Mouse (Mus musculus) hindbrain, embryonic 12.5 days (tissue): ENCODE measurements around the gene Pomp. TPM values are rescaled to one million over a fixed set of nuclear protein-coding genes. Genes with fewer than 3 reads are reported as not detected.

ENCODE experiments used
- ATAC-seq: fragments of 200-750 bp; cut with Nextera tagmentation; 2 replicates; pipeline ENCODE4 v1.8.0; 2017; ENCODE audit warnings: moderate TSS enrichment; ENCODE audit not compliant: low FRiP score
- H3K27ac ChIP-seq: fragments of 300-500 bp; sonication (generic); 2 replicates; pipeline ENCODE4 v1.5.1; 2016; ENCODE audit warnings: mild to moderate bottlenecking
- H3K27me3 ChIP-seq: fragments of 300-500 bp; sonication (generic); 2 replicates; pipeline ENCODE4 v1.6.1; 2016; ENCODE audit warnings: mild to moderate bottlenecking
- H3K36me3 ChIP-seq: fragments of 300-500 bp; sonication (generic); 2 replicates; pipeline ENCODE4 v1.6.1; 2016; ENCODE audit warnings: mild to moderate bottlenecking
- H3K4me1 ChIP-seq: fragments of 300-500 bp; sonication (generic); 2 replicates; pipeline ENCODE4 v1.6.1; 2016
- H3K4me2 ChIP-seq: fragments of 300-500 bp; sonication (generic); replicated peaks from 2 replicates; pipeline ENCODE4 v1.6.1; 2016; ENCODE audit warnings: mild to moderate bottlenecking
- H3K4me3 ChIP-seq: fragments of 300-500 bp; sonication (generic); 2 replicates; pipeline ENCODE4 v1.5.1; 2016; ENCODE audit warnings: mild to moderate bottlenecking
- H3K9ac ChIP-seq: fragments of 300-500 bp; sonication (generic); 2 replicates; pipeline ENCODE4 v1.6.1; 2016; ENCODE audit warnings: mild to moderate bottlenecking, moderate library complexity
- H3K9me3 ChIP-seq: fragments of 300-500 bp; sonication (generic); replicated peaks from 2 replicates; pipeline ENCODE4 v1.6.1; 2016; ENCODE audit warnings: mild to moderate bottlenecking
- WGBS: fragments of 180-500 bp; shearing (Covaris S2); methylation state at CpG from one replicate; pipeline ENCODE4 v1.1.7; 2016; 5-methylcytosine and 5-hydroxymethylcytosine counted together
- polyA plus RNA-seq: library from polyadenylated mRNA; unstranded; fragments of >200 nt; fragmentation: Nextera tagmentation; extraction: Ambion mirVana; gene quantifications from 2 replicates; pipeline ENCODE4 v1.2.1, GENCODE M21; 2016

The Pomp gene
- 469 and 476 TPM in 2 replicates for polyA plus RNA-seq

DNA sequence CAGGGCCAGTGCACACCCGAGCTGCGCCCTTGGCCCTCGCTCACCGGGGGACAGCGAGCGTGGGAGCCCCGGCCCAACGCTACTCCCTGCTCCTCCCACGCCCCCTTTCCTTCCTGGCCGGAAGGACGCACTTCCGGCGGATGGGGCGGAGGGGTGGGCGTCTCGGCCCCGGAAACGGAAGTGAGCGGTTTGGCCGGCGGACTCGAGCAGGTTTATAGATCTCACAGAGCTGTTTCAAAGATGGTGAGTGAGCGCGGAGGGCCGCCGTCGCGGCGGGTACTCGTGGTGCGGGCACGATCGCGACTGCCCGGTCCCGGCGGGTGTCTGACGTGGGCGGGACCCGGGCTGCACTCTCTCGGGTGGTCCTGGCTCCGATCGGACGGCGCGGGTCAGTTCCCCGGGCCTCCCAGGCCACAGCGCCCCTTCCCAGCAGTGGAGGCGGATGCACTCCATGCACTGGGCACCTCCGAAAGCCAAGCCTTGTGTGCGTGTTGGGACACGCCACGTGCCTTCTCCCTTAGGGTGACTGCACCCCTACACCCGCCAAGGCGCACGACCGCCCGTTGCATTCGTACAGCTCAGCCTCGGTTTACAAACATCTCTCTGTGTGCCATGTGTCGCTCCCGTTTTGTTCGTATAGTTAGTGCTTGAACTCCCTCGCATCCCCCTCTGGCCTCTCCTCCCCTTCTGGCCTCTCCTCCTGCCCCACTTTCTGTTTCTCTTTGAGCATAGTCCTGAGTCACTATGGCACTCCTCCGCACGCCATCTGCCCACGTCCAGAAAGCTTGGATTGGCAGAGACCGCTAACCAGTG is at the start of gene Pomp:
Gene Pomp (plus strand): TSS at position 13 of the 813 bp plus-strand sequence.
- H3K4me1 ChIP-seq, result peaks cover 11% of the 10 kb centered on the region
- no peaks in the 10 kb centered on the region for H3K27me3 ChIP-seq
- H3K9me3 ChIP-seq, result no peaks in the 10 kb centered on the region
- H3K9ac ChIP-seq, result peak within 1 kb of the TSS; percentile 89
- WGBS, result under 1% methylated on average over 63 of the region's 68 CpGs
- peak; percentile 94 for ATAC-seq
- H3K36me3 ChIP-seq, result peaks cover 34% of the 10 kb centered on the region
- peak within 1 kb of the TSS; percentile 98 for H3K4me3 ChIP-seq
- H3K4me2 ChIP-seq, result peak within 1 kb of the TSS; percentile 94
- H3K27ac ChIP-seq, result peak within 1 kb of the TSS; percentile 72

- H3K9me3 ChIP-seq, result no peaks in the 10 kb centered on the region
- H3K4me1 ChIP-seq, result no peaks in the 10 kb centered on the region
- no peak overlapping the region for H3K27ac ChIP-seq
- H3K27me3 ChIP-seq, result no peaks in the 10 kb centered on the region
- 74% methylated on average over 13 of the region's 13 CpGs for WGBS
- no peak for ATAC-seq
- no peak overlapping the region for H3K9ac ChIP-seq
- H3K4me2 ChIP-seq, result no peak overlapping the region
- no peaks in the 10 kb centered on the region for H3K36me3 ChIP-seq
- H3K4me3 ChIP-seq, result no peak overlapping the region
Observed at GRCm38 (mm10) chr5:147812255-147813040, 47.8 kb upstream of the Pomp start.

- WGBS, result 78% methylated on average over 13 of the region's 13 CpGs
- no peak overlapping the region for H3K9ac ChIP-seq
- no peaks in the 10 kb centered on the region for H3K4me1 ChIP-seq
- no peak overlapping the region for H3K27ac ChIP-seq
- H3K27me3 ChIP-seq, result no peaks in the 10 kb centered on the region
- no peak for ATAC-seq
- H3K9me3 ChIP-seq, result peaks cover 7% of the 10 kb centered on the region; the same call in 1 of the 2 replicates
- H3K36me3 ChIP-seq, result no peaks in the 10 kb centered on the region
- no peak overlapping the region for H3K4me2 ChIP-seq
- no peak overlapping the region for H3K4me3 ChIP-seq
Observed at GRCm38 (mm10) chr5:147814971-147815370, 45.3 kb upstream of the Pomp start.

DNA sequence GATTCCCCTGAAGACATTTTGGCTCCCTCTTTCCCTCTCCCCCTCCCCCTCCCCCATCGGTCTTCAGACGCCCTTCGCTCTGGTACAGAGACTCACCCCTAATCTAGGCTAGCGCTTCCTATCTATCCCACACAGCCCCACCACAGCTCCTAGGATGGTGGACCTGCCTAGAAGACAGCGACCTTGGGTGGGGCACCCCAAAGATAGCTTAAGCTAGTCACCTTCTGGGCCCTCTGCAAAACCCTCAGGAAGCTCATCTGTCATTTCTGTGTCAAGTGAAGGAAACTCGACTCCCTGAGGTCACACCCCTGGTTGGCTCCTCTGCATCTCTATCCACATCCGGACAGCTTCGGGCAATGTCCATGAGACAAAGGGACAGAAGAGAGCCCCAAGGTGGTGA is 44.7 kb upstream of the Pomp start:
- 81% methylated on average over 8 of the region's 8 CpGs for WGBS
- H3K4me3 ChIP-seq, result no peak overlapping the region
- H3K27ac ChIP-seq, result no peak overlapping the region
- no peak for ATAC-seq
- peaks cover 7% of the 10 kb centered on the region; the same call in 1 of the 2 replicates for H3K9me3 ChIP-seq
- no peaks in the 10 kb centered on the region for H3K36me3 ChIP-seq
- H3K27me3 ChIP-seq, result no peaks in the 10 kb centered on the region
- no peak overlapping the region for H3K9ac ChIP-seq
- H3K4me2 ChIP-seq, result no peak overlapping the region
- H3K4me1 ChIP-seq, result no peaks in the 10 kb centered on the region

DNA sequence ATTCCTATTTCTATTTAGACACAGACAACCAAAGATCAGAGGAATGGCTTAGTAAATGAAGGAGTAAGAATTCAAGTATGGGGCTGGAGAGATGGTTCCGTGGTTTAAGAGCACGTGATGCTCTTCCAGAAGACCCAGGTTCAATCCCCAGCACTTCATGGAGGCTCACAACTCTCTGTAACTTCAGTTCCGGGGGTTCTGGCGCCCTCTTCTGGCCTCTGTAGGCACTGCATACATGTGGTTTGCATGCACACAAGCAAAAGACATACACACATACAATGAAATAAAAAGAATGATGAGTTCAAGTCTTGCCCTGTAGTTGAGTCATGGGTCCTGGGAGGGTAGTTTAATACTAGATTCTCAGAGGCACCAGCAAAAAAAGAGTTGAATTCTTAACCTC is 43.8 kb upstream of the Pomp start:
- H3K4me2 ChIP-seq, result no peak overlapping the region
- 67% methylated on average over 4 of the region's 4 CpGs for WGBS
- H3K4me3 ChIP-seq, result no peak overlapping the region
- H3K27ac ChIP-seq, result no peak overlapping the region
- no peak for ATAC-seq
- H3K36me3 ChIP-seq, result no peaks in the 10 kb centered on the region
- H3K4me1 ChIP-seq, result no peaks in the 10 kb centered on the region
- no peak overlapping the region for H3K9ac ChIP-seq
- H3K9me3 ChIP-seq, result peaks cover 7% of the 10 kb centered on the region; the same call in 1 of the 2 replicates
- H3K27me3 ChIP-seq, result no peaks in the 10 kb centered on the region

DNA sequence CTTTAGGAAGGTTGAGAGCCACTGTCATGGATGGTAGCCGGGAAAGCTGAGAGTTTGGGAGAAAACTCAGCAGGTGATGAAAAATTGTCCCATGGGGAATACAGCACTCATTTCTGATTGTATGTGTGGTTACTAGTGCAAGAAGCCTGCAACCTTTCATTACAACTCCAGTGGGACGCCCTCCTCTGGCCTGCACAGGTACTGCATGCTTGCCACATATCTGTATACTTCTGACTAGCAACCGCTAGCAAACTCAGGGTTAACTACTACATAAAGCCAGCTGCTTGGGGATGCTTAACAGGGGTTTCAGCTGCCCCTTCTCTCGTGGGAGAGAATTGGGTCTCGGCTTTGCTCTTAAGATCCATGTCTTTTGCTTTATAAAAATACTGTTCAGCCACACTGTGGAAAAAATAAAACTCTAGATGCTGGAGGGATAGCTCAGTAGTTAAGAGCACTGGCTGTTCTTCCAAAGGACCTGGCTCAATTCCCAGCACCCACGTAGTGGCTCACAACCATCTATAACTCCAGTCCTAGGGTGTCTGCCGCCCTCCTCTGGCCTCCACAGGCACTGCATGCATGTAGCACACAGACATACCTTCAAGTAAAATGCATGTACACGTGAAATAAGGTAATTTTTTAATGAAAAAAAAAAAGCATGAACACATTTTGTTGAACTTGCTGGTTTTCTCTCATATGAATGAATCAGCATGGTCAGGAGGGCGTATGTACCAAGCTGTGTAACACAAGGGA is 42.3 kb upstream of the Pomp start:
- ATAC-seq, result no peak
- no peaks in the 10 kb centered on the region for H3K4me1 ChIP-seq
- no peak overlapping the region for H3K4me2 ChIP-seq
- 94% methylated on average over 9 of the region's 9 CpGs for WGBS
- H3K27ac ChIP-seq, result no peak overlapping the region
- no peak overlapping the region for H3K9ac ChIP-seq
- H3K27me3 ChIP-seq, result no peaks in the 10 kb centered on the region
- no peak overlapping the region for H3K4me3 ChIP-seq
- H3K9me3 ChIP-seq, result peaks cover 7% of the 10 kb centered on the region; the same call in 1 of the 2 replicates
- no peaks in the 10 kb centered on the region for H3K36me3 ChIP-seq

- no peak for ATAC-seq
- WGBS, result 89% methylated on average over 8 of the region's 8 CpGs
Observed at GRCm38 (mm10) chr5:147818866-147819265, 41.4 kb upstream of the Pomp start.

DNA sequence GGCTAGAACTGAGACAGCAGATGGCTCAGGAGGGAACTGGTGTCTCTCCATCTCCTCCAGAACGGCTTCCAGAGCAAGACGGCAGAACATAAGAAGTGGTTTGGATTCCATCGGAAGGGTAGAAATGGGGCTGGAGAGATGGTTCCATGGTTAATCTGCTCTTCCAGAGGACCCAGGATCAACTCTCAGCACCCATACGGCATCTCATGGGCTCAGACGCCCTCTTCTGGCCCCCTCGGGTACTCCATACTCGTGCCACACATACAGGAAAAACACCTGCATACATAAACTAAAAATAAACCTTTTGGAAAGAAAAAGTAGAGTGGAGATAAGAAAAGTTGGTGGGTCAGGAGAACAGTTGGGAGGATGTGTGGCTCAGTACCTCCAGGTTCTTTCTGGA is 40.4 kb upstream of the Pomp start:
- Histone ChIP-seq H3K27me3 (no peaks in the 10 kb centered on the region), H3K4me2 (no peak overlapping the region), H3K9me3 (peaks cover 7% of the 10 kb centered on the region; the same call in 1 of the 2 replicates), H3K27ac (no peak overlapping the region), H3K9ac (no peak overlapping the region), H3K4me1 (no peaks in the 10 kb centered on the region), H3K4me3 (no peak overlapping the region), H3K36me3 (no peaks in the 10 kb centered on the region)
- WGBS, result 91% methylated on average over 7 of the region's 7 CpGs
- ATAC-seq, result no peak

More at GRCm38 (mm10) chr5:147818866-147819265, 41.4 kb upstream of the Pomp start:
- Histone ChIP-seq H3K4me3 (no peak overlapping the region), H3K27ac (no peak overlapping the region), H3K36me3 (no peaks in the 10 kb centered on the region), H3K9ac (no peak overlapping the region), H3K4me2 (no peak overlapping the region), H3K4me1 (no peaks in the 10 kb centered on the region), H3K27me3 (no peaks in the 10 kb centered on the region), H3K9me3 (peaks cover 7% of the 10 kb centered on the region; the same call in 1 of the 2 replicates)

DNA sequence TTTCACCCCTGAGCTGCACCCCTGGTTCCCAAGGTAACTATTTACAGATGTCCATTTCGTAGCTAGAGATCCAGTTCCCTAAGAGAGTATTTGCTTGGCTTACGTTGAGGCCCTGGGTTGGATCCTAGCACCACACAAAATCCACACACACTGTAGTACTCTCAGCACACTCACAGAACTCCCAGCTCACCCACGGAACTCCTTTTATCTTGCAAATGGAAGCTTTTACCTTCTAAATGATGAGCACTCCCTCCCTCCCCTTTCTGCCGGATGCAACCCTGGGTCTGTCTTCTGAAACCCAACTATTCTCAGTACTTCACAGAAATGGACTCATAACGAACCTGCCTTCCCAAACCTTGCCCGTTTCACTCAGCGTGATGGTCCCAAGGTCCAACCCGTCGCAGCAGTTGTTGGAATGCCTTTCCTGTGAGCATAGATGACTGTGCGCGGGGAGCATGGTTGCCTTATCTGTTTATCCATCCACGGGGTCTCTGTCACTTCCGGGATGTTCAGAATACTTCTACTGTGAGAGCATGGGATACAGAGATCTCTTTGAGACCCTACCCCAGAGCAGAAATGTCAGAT is 36.1 kb upstream of the Pomp start:
- H3K9ac ChIP-seq, result no peak overlapping the region
- 83% methylated on average over 13 of the region's 13 CpGs for WGBS
- H3K9me3 ChIP-seq, result no peaks in the 10 kb centered on the region
- H3K27ac ChIP-seq, result no peak overlapping the region
- no peaks in the 10 kb centered on the region for H3K4me1 ChIP-seq
- H3K4me3 ChIP-seq, result no peak overlapping the region
- H3K36me3 ChIP-seq, result no peaks in the 10 kb centered on the region
- no peak overlapping the region for H3K4me2 ChIP-seq
- H3K27me3 ChIP-seq, result no peaks in the 10 kb centered on the region
- no peak for ATAC-seq

DNA sequence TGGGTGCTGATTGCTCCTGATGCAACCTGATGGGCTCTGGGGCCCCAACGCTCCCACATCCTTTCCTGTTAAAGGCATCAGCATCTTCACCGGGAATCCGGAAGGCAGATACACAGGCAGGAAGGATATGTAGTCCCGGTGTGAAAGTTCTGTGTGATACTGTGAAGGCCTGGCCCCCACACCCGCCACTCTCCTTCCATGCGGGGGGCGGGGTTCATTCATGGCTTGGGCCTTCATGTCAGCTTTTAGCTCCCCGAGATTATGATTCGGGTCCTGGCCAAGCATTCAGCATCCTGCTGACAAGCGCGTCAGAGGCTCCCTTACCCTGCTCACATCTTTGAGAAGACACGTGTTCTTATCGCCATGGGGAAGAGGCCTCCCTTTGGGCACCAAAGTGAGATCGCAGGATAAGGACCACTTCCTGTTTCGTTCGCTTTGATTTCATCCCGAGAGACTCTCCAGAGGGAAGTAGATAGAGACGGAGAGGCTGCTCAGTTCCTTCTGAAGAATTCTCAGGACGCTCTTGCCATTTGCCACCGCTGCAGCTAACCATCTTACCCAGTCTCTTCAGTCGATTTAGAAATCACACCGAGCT is 34.8 kb upstream of the Pomp start:
- H3K4me3 ChIP-seq, result no peak overlapping the region
- no peaks in the 10 kb centered on the region for H3K9me3 ChIP-seq
- no peak overlapping the region for H3K27ac ChIP-seq
- H3K4me2 ChIP-seq, result peak overlapping the region; percentile 12; the same call in 1 of the 2 replicates
- no peak for ATAC-seq
- H3K27me3 ChIP-seq, result no peaks in the 10 kb centered on the region
- 52% methylated on average over 22 of the region's 22 CpGs for WGBS
- no peaks in the 10 kb centered on the region for H3K36me3 ChIP-seq
- no peaks in the 10 kb centered on the region for H3K4me1 ChIP-seq
- H3K9ac ChIP-seq, result no peak overlapping the region

GRCm38 (mm10) chr5:147826091-147826490 is 34.2 kb upstream of the Pomp start:
- Histone ChIP-seq H3K4me3 (no peak overlapping the region), H3K4me2 (no peak overlapping the region), H3K27ac (no peak overlapping the region), H3K36me3 (no peaks in the 10 kb centered on the region), H3K27me3 (no peaks in the 10 kb centered on the region), H3K9ac (no peak overlapping the region), H3K4me1 (no peaks in the 10 kb centered on the region), H3K9me3 (no peaks in the 10 kb centered on the region)
- WGBS, result 56% methylated on average over 9 of the region's 9 CpGs
- ATAC-seq, result no peak
